Mouse (Mus musculus): ENCODE results near the gene Cdh23. TPM values are rescaled to one million over a fixed set of nuclear protein-coding genes. Genes with fewer than 3 reads are reported as not detected.

Cdh23 gene
- polyA plus RNA-seq, 1 experiment from 2014 or later: 0.26 TPM

GRCm38 (mm10) chr10:60380229-60380628 lies 316.1 kb downstream of the Cdh23 start:
- H3K36me3 ChIP-seq (ENCODE audit: control insufficient read depth, insufficient read depth): no peaks in the 10 kb centered on the region
- WGBS: 70% methylated on average over 3 of the region's 3 CpGs
- H3K27ac ChIP-seq (ENCODE audit: low read depth, low read length): no peak overlapping the region
- H3K4me1 ChIP-seq (replicated peaks; ENCODE audit: control insufficient read depth, insufficient read depth, low read length): no peaks in the 10 kb centered on the region
- no peaks in the 10 kb centered on the region for H3K9me3 ChIP-seq (ENCODE audit: control insufficient read depth)
- no peak overlapping the region for H3K9ac ChIP-seq (ENCODE audit: low read depth, low read length)
- ATAC-seq: no peak
- H3K4me2 ChIP-seq (replicated peaks; ENCODE audit: low read depth): no peak overlapping the region
- H3K27me3 ChIP-seq (replicated peaks; ENCODE audit: control insufficient read depth, insufficient read depth, low read length): no peaks in the 10 kb centered on the region
- H3K4me3 ChIP-seq (ENCODE audit: low read depth, low read length): no peak overlapping the region
- TF ChIP-seq CTCF (IDR thresholded peaks at IDR 0.05; ENCODE audit: low read depth): no peak

GRCm38 (mm10) chr10:60379419-60379957 lies 316.8 kb downstream of the Cdh23 start:
- Histone ChIP-seq H3K36me3 (ENCODE audit: control insufficient read depth, insufficient read depth) (no peaks in the 10 kb centered on the region), H3K4me3 (ENCODE audit: low read depth, low read length) (no peak overlapping the region), H3K27ac (ENCODE audit: low read depth, low read length) (no peak overlapping the region), H3K9ac (ENCODE audit: low read depth, low read length) (no peak overlapping the region), H3K4me2 (replicated peaks; ENCODE audit: low read depth) (no peak overlapping the region), H3K4me1 (replicated peaks; ENCODE audit: control insufficient read depth, insufficient read depth, low read length) (no peaks in the 10 kb centered on the region), H3K27me3 (replicated peaks; ENCODE audit: control insufficient read depth, insufficient read depth, low read length) (no peaks in the 10 kb centered on the region), H3K9me3 (ENCODE audit: control insufficient read depth) (no peaks in the 10 kb centered on the region)
- TF ChIP-seq CTCF (IDR thresholded peaks at IDR 0.05; ENCODE audit: low read depth): no peak
- no peak for ATAC-seq
- 73% methylated on average over 9 of the region's 9 CpGs for WGBS

GRCm38 (mm10) chr10:60376704-60377103 lies 319.6 kb downstream of the Cdh23 start:
- 91% methylated on average over 16 of the region's 16 CpGs for WGBS
- no peaks in the 10 kb centered on the region for H3K4me1 ChIP-seq (replicated peaks; ENCODE audit: control insufficient read depth, insufficient read depth, low read length)
- H3K27ac ChIP-seq (ENCODE audit: low read depth, low read length): no peak overlapping the region
- H3K36me3 ChIP-seq (ENCODE audit: control insufficient read depth, insufficient read depth): no peaks in the 10 kb centered on the region
- H3K9me3 ChIP-seq (ENCODE audit: control insufficient read depth): no peaks in the 10 kb centered on the region
- no peak overlapping the region for H3K4me2 ChIP-seq (replicated peaks; ENCODE audit: low read depth)
- no peak for ATAC-seq
- no peak overlapping the region for H3K9ac ChIP-seq (ENCODE audit: low read depth, low read length)
- H3K27me3 ChIP-seq (replicated peaks; ENCODE audit: control insufficient read depth, insufficient read depth, low read length): no peaks in the 10 kb centered on the region
- TF ChIP-seq CTCF (IDR thresholded peaks at IDR 0.05; ENCODE audit: low read depth): no peak
- no peak overlapping the region for H3K4me3 ChIP-seq (ENCODE audit: low read depth, low read length)

GRCm38 (mm10) chr10:60373937-60374578 lies 322.2 kb downstream of the Cdh23 start:
- WGBS: 51% methylated on average over 8 of the region's 8 CpGs
- no peak overlapping the region for H3K4me2 ChIP-seq (replicated peaks; ENCODE audit: low read depth)
- H3K27me3 ChIP-seq (replicated peaks; ENCODE audit: control insufficient read depth, insufficient read depth, low read length): no peaks in the 10 kb centered on the region
- no peak for ATAC-seq
- TF ChIP-seq CTCF (IDR thresholded peaks at IDR 0.05; ENCODE audit: low read depth): no peak; the same call in 1 of the 2 replicates
- H3K27ac ChIP-seq (ENCODE audit: low read depth, low read length): no peak overlapping the region
- no peak overlapping the region for H3K9ac ChIP-seq (ENCODE audit: low read depth, low read length)
- peaks cover 6% of the 10 kb centered on the region; the same call in 1 of the 2 replicates for H3K36me3 ChIP-seq (ENCODE audit: control insufficient read depth, insufficient read depth)
- no peak overlapping the region for H3K4me3 ChIP-seq (ENCODE audit: low read depth, low read length)
- no peaks in the 10 kb centered on the region for H3K9me3 ChIP-seq (ENCODE audit: control insufficient read depth)
- no peaks in the 10 kb centered on the region for H3K4me1 ChIP-seq (replicated peaks; ENCODE audit: control insufficient read depth, insufficient read depth, low read length)

- no peak overlapping the region for H3K27ac ChIP-seq (ENCODE audit: low read depth, low read length)
- 51% methylated on average over 6 of the region's 6 CpGs for WGBS
Measured at GRCm38 (mm10) chr10:60373543-60373936, 322.8 kb downstream of the Cdh23 start.

GRCm38 (mm10) chr10:60371596-60372386 lies 324.5 kb downstream of the Cdh23 start:
- Histone ChIP-seq H3K9me3 (ENCODE audit: control insufficient read depth) (no peaks in the 10 kb centered on the region), H3K27ac (ENCODE audit: low read depth, low read length) (no peak overlapping the region), H3K4me1 (replicated peaks; ENCODE audit: control insufficient read depth, insufficient read depth, low read length) (no peaks in the 10 kb centered on the region), H3K27me3 (replicated peaks; ENCODE audit: control insufficient read depth, insufficient read depth, low read length) (no peaks in the 10 kb centered on the region), H3K4me3 (ENCODE audit: low read depth, low read length) (no peak overlapping the region), H3K4me2 (replicated peaks; ENCODE audit: low read depth) (no peak overlapping the region), H3K36me3 (ENCODE audit: control insufficient read depth, insufficient read depth) (peaks cover 13% of the 10 kb centered on the region; the same call in 1 of the 2 replicates), H3K9ac (ENCODE audit: low read depth, low read length) (no peak overlapping the region)
- TF ChIP-seq CTCF (IDR thresholded peaks at IDR 0.05; ENCODE audit: low read depth): no peak
- 83% methylated on average over 5 of the region's 5 CpGs for WGBS
- no peak for ATAC-seq

More at GRCm38 (mm10) chr10:60373543-60373936, 322.8 kb downstream of the Cdh23 start:
- Histone ChIP-seq H3K9me3 (ENCODE audit: control insufficient read depth) (no peaks in the 10 kb centered on the region), H3K9ac (ENCODE audit: low read depth, low read length) (no peak overlapping the region), H3K36me3 (ENCODE audit: control insufficient read depth, insufficient read depth) (peaks cover 12% of the 10 kb centered on the region; the same call in 1 of the 2 replicates), H3K4me3 (ENCODE audit: low read depth, low read length) (no peak overlapping the region), H3K4me2 (replicated peaks; ENCODE audit: low read depth) (no peak overlapping the region), H3K27me3 (replicated peaks; ENCODE audit: control insufficient read depth, insufficient read depth, low read length) (no peaks in the 10 kb centered on the region), H3K4me1 (replicated peaks; ENCODE audit: control insufficient read depth, insufficient read depth, low read length) (no peaks in the 10 kb centered on the region)
- no peak for ATAC-seq
- no peak for TF ChIP-seq CTCF (IDR thresholded peaks at IDR 0.05; ENCODE audit: low read depth)

Measured in intestine, postnatal 0 days (tissue).